Mouse (Mus musculus): ENCODE measurements at regions not wholly inside any gene's neighbourhood (a gene's known extent, or its start where the extent isn't known, plus 50 kb on each side); places are given as distances from the start of the nearest gene placed in this dataset.
"Not testable (repeated sequence)": the region's sequence is repeated elsewhere in the genome, so short reads cannot be mapped to it uniquely, and the experiment has no call there.

DNA sequence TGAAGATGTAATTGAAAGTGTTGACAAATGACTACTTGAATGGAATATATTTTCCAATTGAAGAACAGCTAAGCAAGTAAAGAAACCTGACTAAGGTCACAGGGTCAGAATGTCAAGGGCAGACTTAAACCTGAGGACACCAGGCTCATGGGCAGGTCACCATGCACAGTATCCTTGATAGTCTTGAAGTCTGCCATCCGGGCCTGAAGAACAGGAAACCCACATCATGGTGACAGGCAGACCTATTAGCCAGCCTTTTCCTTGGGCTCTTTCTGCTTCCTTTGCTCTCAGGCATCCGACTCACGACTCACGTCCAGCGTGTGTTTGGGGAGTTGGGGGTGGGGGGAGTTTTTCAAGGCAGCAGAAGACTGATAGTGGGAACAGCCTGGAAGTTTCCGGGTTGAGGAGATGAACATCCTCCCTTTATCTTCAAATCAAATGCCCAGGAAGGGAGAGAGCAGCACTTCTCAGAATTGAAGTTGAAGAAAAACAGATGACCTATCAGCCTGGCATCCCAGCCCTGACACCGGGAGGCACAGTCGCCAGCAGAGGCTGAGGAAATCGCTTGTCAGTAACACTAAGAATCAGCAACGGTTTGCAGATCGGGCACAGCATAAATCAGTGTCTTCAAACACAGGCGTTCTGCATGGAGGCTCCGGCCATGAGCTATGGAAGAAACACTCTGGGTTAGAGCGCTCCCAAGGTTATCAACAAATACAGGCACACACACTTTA is 163.5 kb downstream of the Opa1 start:
- DNase-seq (ENCODE audit: low spot score in 2 of 2): no peak

GRCm38 (mm10) chr16:29745486-29745885 is 166.4 kb downstream of the Opa1 start:
- DNase-seq (ENCODE audit: low spot score in 2 of 2): no peak

- no peak for DNase-seq (ENCODE audit: low spot score in 2 of 2)
These were observed 167.1 kb downstream of the Opa1 start for GRCm38 (mm10) chr16:29746245-29746644.

- DNase-seq (ENCODE audit: low spot score in 2 of 2): no peak
These were observed 170.0 kb downstream of the Opa1 start for GRCm38 (mm10) chr16:29749167-29749566.

GRCm38 (mm10) chr16:29754579-29755199 is 175.6 kb downstream of the Opa1 start:
- no peak for DNase-seq (ENCODE audit: low spot score in 2 of 2)

- no peak for DNase-seq (ENCODE audit: low spot score in 2 of 2)
These were observed 179.1 kb downstream of the Opa1 start for GRCm38 (mm10) chr16:29758246-29758645.

DNA sequence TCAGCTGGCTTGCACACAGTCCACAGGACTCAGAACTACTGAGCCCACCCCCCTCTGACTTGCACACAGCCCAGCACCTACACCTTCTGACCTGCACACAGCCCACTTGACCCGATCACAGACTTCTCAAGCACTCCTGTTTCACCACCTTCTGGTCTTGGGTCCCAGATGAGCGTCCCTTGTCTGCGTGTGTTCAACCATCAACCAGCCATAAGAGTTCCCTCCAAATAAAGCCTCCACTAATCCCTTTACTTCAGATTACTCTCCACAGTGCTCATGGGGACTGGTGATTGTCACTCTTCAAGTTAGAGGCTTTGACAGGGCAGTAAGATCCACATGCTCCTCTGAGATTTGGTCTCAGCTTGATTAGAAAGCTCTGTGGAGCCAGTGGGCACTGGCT is 180.3 kb downstream of the Opa1 start:
- no peak for DNase-seq (ENCODE audit: low spot score in 2 of 2)

DNA sequence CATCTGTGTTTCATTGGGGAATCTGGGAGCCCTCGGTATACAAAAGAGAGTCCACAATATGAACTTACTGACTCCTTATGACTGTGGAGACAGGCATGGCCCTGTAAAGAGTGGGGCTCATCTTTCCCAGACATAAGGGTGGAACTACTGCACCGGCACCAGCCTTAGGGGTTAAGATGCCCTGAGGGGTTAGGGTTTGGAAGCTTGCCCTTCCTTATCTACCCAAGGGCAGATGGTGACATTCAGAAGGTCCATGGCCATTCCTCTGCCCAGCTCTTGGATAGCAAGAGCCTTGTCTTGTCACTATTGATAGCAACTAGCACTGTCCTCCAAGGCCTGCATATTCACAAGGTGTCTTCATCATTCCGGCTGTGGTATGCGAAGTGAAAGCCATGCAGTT is 181.5 kb downstream of the Opa1 start:
- no peak for DNase-seq (ENCODE audit: low spot score in 2 of 2)

GRCm38 (mm10) chr16:29761779-29762277 is 182.7 kb downstream of the Opa1 start:
- no peak for DNase-seq (ENCODE audit: low spot score in 2 of 2)

GRCm38 (mm10) chr16:29764376-29764775 is 185.2 kb downstream of the Opa1 start:
- DNase-seq (ENCODE audit: low spot score in 2 of 2): no peak

GRCm38 (mm10) chr16:29765801-29766200 is 186.7 kb downstream of the Opa1 start:
- not testable (repeated sequence) for DNase-seq (ENCODE audit: low spot score in 2 of 2)

- no peak for DNase-seq (ENCODE audit: low spot score in 2 of 2)
These were observed 192.2 kb downstream of the Opa1 start for GRCm38 (mm10) chr16:29771320-29771719.

GRCm38 (mm10) chr16:29771728-29772608 is 192.8 kb downstream of the Opa1 start:
- no peak for DNase-seq (ENCODE audit: low spot score in 2 of 2)

DNA sequence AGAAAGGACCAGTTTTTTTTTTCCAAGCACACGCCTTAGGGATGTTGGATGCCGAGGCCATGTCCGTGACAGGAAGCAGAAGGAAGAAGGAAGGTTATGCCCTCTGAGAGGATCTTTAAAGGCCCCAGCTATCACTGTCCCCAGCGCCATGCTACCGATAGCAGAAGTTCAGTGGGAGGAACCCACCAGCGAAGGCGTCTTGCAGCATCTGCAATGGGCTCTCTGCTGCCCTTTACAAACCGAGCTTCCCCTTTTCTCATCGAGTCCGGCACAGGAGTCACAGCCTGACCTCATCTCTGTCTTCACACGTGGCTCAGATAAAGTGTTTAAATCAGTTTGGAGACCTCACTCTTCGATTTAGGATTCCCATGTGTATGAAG is 193.5 kb downstream of the Opa1 start:
- no peak for DNase-seq (ENCODE audit: low spot score in 2 of 2)

- no peak for DNase-seq (ENCODE audit: low spot score in 2 of 2)
These were observed 193.9 kb downstream of the Opa1 start for GRCm38 (mm10) chr16:29773056-29773455.

GRCm38 (mm10) chr16:29774949-29775348 is 195.8 kb downstream of the Opa1 start:
- no peak for DNase-seq (ENCODE audit: low spot score in 2 of 2)

DNA sequence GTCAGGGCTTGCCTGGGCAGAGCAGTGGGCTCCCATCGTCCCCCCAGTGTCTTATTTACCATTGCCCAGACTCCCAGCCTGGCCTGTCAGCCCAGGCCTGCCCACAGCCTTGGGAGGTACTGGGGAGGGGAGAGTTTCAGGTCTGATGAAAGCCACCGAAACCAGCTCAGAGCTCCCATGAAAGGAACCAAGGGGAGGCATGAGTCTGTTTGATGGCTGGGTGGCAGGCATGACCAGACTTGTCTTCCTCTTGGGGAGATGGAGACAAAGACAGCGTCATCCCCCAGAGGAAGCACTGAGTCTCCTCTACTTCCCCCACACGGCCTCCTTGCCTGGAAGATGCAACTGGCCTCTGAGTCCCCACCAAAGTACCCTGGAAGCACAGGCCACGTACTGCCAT is 196.7 kb downstream of the Opa1 start:
- no peak for DNase-seq (ENCODE audit: low spot score in 2 of 2)

DNA sequence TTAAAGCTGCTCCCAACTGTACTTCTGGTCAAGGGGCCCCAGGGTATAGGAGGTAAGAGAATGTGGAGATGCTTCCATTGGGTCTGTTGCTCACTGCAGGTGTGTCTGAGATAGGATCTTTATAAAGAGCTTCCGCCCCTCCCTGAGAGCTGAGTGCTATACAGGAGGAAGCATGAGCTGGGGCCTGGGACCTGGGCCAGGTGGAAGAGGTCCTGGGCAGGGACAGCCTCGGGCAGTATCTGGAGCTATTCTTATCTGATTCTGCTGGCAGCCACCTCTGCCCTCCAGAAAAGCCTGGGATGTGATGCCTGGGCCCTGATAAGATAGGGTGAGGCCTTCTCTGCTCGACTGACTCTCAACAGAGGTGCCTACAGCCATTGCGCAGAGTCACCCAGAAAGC is 203.3 kb downstream of the Opa1 start:
- DNase-seq (ENCODE audit: low spot score in 2 of 2): no peak

GRCm38 (mm10) chr16:29785114-29785513 is 206.0 kb downstream of the Opa1 start:
- DNase-seq (ENCODE audit: low spot score in 2 of 2): no peak

- no peak for DNase-seq (ENCODE audit: low spot score in 2 of 2)
These were observed 207.4 kb downstream of the Opa1 start for GRCm38 (mm10) chr16:29786540-29786939.

DNA sequence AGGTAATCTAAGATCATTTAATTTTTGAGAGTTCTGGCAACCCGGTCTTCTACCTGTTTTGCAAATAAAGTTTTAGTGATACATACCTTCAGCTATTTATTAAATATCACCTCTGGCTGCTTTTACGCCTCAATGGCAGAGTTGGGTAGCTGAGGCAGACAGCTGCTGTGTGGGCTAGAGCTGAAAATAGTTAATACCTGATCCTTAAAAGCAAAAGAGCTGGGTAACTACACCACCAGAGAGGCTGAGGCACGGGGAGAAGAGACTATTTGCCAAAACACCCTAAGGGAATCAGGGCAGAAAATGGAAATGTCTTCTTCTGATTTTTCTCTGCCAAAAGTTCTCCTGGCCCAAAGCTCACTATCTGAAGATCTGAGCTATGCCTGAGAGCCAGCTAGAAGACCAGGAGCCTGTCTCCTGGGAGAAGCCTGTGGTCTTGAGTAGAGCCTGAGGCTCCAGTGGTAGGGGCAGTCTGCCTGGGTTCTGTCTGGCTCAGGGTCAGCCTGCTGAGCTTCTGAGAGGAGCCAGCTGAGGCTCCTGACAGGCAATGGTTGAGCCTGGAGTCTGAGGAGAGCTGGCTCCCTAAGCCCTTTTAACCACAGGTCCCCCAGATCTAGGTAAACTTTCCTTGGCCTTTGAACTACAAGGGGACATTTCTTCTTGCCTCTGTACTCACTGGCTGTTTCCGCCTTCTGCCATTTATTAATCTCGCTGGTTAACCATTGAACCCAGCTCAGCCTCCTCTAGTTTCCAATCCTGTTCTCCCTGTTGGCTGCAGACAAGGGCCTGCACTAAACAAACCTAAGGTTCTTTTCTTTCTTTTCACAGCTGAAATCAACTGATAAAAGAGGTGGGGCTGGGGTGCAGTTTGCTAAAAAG is 208.7 kb downstream of the Opa1 start:
- no peak for DNase-seq (ENCODE audit: low spot score in 2 of 2)
